Mouse (Mus musculus): Measurements from ENCODE around the gene Zer1. TPM values are rescaled to one million over a fixed set of nuclear protein-coding genes. Genes with fewer than 3 reads are reported as not detected.
"Not testable (repeated sequence)": the region's sequence is repeated elsewhere in the genome, so short reads cannot be mapped to it uniquely, and the experiment has no call there.

Zer1 gene
- 13.7 and 13.9 TPM in 2 replicates for polyA plus RNA-seq (2015; fragmentation: Nextera tagmentation; extraction: Ambion mirVana)

DNA sequence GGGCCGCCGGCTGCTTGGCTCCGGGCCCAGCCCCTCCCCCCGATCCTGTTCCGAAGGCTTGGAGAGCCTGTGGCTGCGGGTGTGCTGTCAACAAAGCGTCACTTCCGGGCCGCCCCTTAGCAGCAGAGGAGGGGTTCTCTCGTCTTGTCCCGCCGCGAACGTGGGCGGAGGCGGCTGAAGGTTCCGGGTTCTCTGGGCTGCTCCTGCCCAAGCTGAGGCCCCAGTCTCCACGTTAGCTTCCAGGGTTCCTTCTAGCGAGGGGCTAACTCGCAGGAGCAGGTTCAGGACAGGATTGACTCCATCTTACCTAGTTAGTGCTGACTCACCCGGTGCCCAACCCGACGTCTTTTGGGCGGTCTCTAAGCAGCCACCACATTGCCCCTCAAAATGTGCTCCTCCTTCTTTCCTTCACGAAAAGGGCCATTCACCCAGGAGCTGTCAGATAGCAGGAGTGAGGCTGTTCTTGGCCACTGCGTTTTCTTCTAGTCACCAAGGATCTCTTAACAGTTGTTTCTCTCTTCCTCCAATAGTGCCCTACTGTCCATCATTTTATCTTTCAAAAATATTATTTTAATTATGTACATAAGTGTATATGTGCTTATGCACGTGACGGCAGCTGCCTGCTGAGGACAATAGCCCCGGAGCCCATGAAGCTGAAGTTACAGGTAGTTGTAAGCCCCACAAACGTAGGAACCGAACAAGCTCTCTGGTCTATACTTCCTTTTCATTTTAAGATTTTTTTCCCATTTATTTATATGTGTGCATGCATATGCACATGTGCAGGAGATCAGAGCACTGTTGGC is at the start of gene Zer1:
Zer1 (minus strand) TSS at position 114 of the 803 bp plus-strand sequence.
- H3K4me3 ChIP-seq: peak within 1 kb of the TSS; percentile 63
- 8% methylated on average over 31 of the region's 31 CpGs for WGBS
- H3K9me3 ChIP-seq: no peaks in the 10 kb centered on the region
- H3K27me3 ChIP-seq: no peaks in the 10 kb centered on the region
- peak within 1 kb of the TSS; percentile 85 for H3K4me2 ChIP-seq
- peak; percentile 97 for ATAC-seq (ENCODE audit: low FRiP score, low read depth)
- H3K9ac ChIP-seq: peak within 1 kb of the TSS; percentile 89
- no peaks in the 10 kb centered on the region for H3K36me3 ChIP-seq
- H3K4me1 ChIP-seq (replicated peaks): peaks cover 36% of the 10 kb centered on the region
- peak within 1 kb of the TSS; percentile 96 for H3K27ac ChIP-seq (replicated peaks)

GRCm38 (mm10) chr2:30173541-30174240 is 49.3 kb upstream of the Zer1 start:
- Histone ChIP-seq H3K4me2 (no peak overlapping the region), H3K27ac (replicated peaks) (no peak overlapping the region), H3K36me3 (peaks cover 34% of the 10 kb centered on the region), H3K9me3 (no peaks in the 10 kb centered on the region), H3K27me3 (no peaks in the 10 kb centered on the region), H3K4me3 (no peak overlapping the region), H3K9ac (no peak overlapping the region), H3K4me1 (replicated peaks) (peaks cover 31% of the 10 kb centered on the region)
- no peak for ATAC-seq (ENCODE audit: low FRiP score, low read depth)
- 97% methylated on average over 20 of the region's 20 CpGs for WGBS

DNA sequence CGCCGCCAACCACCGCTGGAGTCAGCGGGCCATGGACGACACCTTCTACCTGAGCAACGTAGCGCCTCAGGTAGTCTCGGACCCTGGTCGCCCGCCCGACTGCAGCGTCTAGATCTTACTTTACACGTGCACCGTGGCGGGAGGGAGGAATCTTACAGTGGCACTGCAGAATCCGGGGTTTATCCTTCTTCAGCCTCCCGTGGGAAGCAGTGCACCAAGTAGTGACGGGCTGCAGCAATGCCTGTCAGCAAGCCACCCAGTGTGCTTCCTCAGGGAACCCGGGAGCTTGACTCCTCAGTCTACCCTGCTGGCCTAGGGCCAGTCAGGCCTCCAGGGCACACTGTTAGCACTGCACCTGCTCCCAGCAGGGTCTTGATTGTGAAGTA is 47.6 kb upstream of the Zer1 start:
- Histone ChIP-seq H3K27me3 (no peaks in the 10 kb centered on the region), H3K9ac (peak overlapping the region; percentile 72), H3K9me3 (no peaks in the 10 kb centered on the region), H3K4me1 (replicated peaks) (peaks cover 21% of the 10 kb centered on the region), H3K36me3 (peaks cover 34% of the 10 kb centered on the region), H3K27ac (replicated peaks) (peak overlapping the region; percentile 97), H3K4me2 (peak overlapping the region; percentile 89), H3K4me3 (peak overlapping the region; percentile 67)
- peak; percentile 9 for ATAC-seq (ENCODE audit: low FRiP score, low read depth)
- WGBS: 1% methylated on average over 15 of the region's 19 CpGs

DNA sequence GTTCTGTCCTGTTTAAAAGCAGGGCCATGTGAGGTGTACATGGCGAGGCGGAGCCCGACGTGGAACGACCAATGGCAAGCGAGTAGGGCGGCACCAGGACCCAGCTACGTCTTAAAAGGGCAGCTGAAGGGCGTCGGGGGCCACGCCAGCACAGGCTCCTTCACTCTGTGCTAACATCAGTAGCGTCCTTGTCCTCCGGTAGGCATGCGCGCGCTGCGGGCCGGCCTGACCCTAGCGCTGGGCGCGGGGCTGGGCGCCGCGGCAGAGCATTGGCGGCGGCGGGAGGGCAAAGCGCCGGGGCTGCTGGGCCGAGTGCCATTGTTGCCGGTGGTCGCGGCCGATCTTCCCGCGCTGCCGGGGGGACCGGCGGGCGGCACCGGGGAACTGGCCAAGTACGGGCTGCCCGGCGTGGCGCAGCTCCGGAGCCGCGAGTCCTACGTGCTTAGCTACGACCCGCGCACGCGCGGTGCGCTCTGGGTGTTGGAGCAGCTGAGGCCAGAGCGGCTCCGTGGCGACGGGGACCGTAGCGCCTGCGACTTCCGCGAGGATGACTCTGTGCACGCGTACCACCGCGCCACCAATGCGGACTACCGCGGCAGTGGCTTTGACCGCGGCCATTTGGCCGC is 47.1 kb upstream of the Zer1 start, which contains the start of gene Endog:
Endog (plus strand) TSS at position 123 of the 626 bp plus-strand sequence.
- WGBS: under 1% methylated on average over 67 of the region's 75 CpGs
- ATAC-seq (ENCODE audit: low FRiP score, low read depth): peak; percentile 97
- peak within 1 kb of the TSS; percentile 89 for H3K4me2 ChIP-seq

DNA sequence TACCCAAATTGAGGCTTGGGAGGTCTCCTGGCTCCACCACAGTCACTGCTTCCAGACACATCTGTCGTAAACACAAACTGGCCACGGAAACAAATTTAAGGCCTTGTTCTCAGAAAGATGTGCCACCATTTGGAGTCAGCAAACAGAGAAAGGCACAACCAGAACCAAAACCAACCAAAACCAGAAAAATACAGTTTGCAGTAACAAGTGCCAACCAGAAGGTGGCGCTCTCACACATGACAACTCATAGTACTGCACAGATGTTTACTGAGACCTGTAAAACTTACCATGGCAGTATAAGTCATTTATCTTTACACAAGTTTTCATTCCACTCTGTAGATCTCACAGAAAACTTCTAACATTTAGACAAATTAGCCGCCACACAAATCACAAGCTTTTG is 42.3 kb upstream of the Zer1 start:
- H3K27ac ChIP-seq (replicated peaks): no peak overlapping the region
- no peak for ATAC-seq (ENCODE audit: low FRiP score, low read depth)
- H3K9me3 ChIP-seq: peaks cover 3% of the 10 kb centered on the region; the same call in 1 of the 2 replicates
- H3K4me1 ChIP-seq (replicated peaks): peaks cover 3% of the 10 kb centered on the region
- 59% methylated on average over 4 of the region's 4 CpGs for WGBS
- H3K36me3 ChIP-seq: no peaks in the 10 kb centered on the region
- H3K9ac ChIP-seq: no peak overlapping the region
- H3K4me3 ChIP-seq: no peak overlapping the region
- no peaks in the 10 kb centered on the region for H3K27me3 ChIP-seq
- H3K4me2 ChIP-seq: no peak overlapping the region

More for the DNA sequence above, 47.1 kb upstream of the Zer1 start, which contains the start of gene Endog:
- no peaks in the 10 kb centered on the region for H3K27me3 ChIP-seq
- H3K9ac ChIP-seq: peak within 1 kb of the TSS; percentile 72
- peaks cover 34% of the 10 kb centered on the region for H3K36me3 ChIP-seq
- peak within 1 kb of the TSS; percentile 67 for H3K4me3 ChIP-seq
- peaks cover 18% of the 10 kb centered on the region for H3K4me1 ChIP-seq (replicated peaks)
- peak within 1 kb of the TSS; percentile 97 for H3K27ac ChIP-seq (replicated peaks)
- H3K9me3 ChIP-seq: peaks cover 3% of the 10 kb centered on the region; the same call in 1 of the 2 replicates

GRCm38 (mm10) chr2:30164340-30164932 is 40.1 kb upstream of the Zer1 start:
- Histone ChIP-seq H3K4me3 (no peak overlapping the region), H3K9me3 (peaks cover 3% of the 10 kb centered on the region; the same call in 1 of the 2 replicates), H3K27ac (replicated peaks) (no peak overlapping the region), H3K27me3 (no peaks in the 10 kb centered on the region), H3K4me2 (no peak overlapping the region), H3K4me1 (replicated peaks) (no peaks in the 10 kb centered on the region), H3K36me3 (no peaks in the 10 kb centered on the region), H3K9ac (no peak overlapping the region)
- ATAC-seq (ENCODE audit: low FRiP score, low read depth): no peak
- 59% methylated on average over 9 of the region's 9 CpGs for WGBS

GRCm38 (mm10) chr2:30161809-30162208 is 37.4 kb upstream of the Zer1 start:
- H3K27ac ChIP-seq (replicated peaks): no peak overlapping the region
- H3K4me3 ChIP-seq: no peak overlapping the region
- no peak overlapping the region for H3K4me2 ChIP-seq
- no peaks in the 10 kb centered on the region for H3K27me3 ChIP-seq
- H3K9me3 ChIP-seq: peaks cover 3% of the 10 kb centered on the region; the same call in 1 of the 2 replicates
- no peak overlapping the region for H3K9ac ChIP-seq
- ATAC-seq (ENCODE audit: low FRiP score, low read depth): no peak
- no peaks in the 10 kb centered on the region for H3K4me1 ChIP-seq (replicated peaks)
- H3K36me3 ChIP-seq: no peaks in the 10 kb centered on the region

DNA sequence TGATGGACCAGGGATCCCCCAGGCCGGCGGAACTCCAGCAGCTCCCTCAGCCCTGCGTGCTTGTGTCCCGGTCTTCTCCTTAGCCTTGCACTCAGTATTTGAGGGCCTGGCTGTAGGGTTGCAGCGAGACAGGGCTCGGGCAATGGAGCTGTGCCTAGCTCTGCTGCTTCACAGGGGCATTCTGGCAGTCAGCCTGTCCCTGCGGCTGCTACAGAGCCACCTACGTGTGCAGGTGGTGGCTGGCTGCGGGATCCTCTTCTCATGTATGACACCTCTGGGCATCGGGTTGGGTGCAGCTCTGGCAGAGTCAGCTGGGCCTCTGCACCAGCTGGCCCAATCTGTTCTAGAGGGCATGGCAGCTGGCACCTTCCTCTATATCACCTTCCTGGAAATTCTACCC is 35.5 kb upstream of the Zer1 start:
- H3K4me2 ChIP-seq; H3K4me3 ChIP-seq; H3K36me3 ChIP-seq; H3K27ac ChIP-seq (replicated peaks); ATAC-seq (ENCODE audit: low FRiP score, low read depth); H3K9ac ChIP-seq; H3K27me3 ChIP-seq; H3K4me1 ChIP-seq (replicated peaks); H3K9me3 ChIP-seq: not testable (repeated sequence)
- WGBS: 82% methylated on average over 8 of the region's 10 CpGs

GRCm38 (mm10) chr2:30152616-30153015 is 28.2 kb upstream of the Zer1 start:
- Histone ChIP-seq H3K4me1 (replicated peaks) (no peaks in the 10 kb centered on the region), H3K4me2 (no peak overlapping the region), H3K9ac (no peak overlapping the region), H3K4me3 (no peak overlapping the region), H3K27ac (replicated peaks) (no peak overlapping the region), H3K27me3 (no peaks in the 10 kb centered on the region), H3K36me3 (peaks cover 33% of the 10 kb centered on the region), H3K9me3 (no peaks in the 10 kb centered on the region)
- no peak for ATAC-seq (ENCODE audit: low FRiP score, low read depth)
- WGBS: 77% methylated on average over 8 of the region's 8 CpGs

DNA sequence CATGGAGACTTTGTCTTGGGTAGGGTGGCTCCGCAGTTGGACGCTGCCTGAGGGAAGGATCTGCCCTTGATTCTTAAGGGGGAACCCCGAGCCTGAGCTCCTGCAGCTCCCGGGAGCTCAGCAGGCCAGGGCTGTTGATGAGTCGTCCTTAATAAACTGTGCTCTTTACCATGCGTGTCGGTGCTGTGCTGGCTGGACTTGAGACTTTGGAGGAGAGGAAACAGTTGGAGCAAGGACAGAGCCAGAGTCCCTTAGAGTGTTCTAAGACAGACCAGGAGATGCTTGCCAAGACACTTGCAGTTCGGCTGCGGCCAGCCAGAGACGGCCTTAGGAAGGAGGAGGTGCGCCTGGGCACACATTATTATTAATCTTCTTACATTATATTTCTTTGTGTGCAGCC is 27.5 kb upstream of the Zer1 start:
- Histone ChIP-seq H3K27ac (replicated peaks) (no peak overlapping the region), H3K9ac (no peak overlapping the region), H3K4me1 (replicated peaks) (no peaks in the 10 kb centered on the region), H3K4me2 (no peak overlapping the region), H3K27me3 (no peaks in the 10 kb centered on the region), H3K36me3 (peaks cover 41% of the 10 kb centered on the region), H3K9me3 (no peaks in the 10 kb centered on the region), H3K4me3 (no peak overlapping the region)
- ATAC-seq (ENCODE audit: low FRiP score, low read depth): no peak
- WGBS: 90% methylated on average over 11 of the region's 11 CpGs

GRCm38 (mm10) chr2:30147466-30147865 is 23.1 kb upstream of the Zer1 start:
- H3K27me3 ChIP-seq: no peaks in the 10 kb centered on the region
- no peak overlapping the region for H3K9ac ChIP-seq
- no peak overlapping the region for H3K4me2 ChIP-seq
- no peaks in the 10 kb centered on the region for H3K4me1 ChIP-seq (replicated peaks)
- WGBS: 89% methylated on average over 4 of the region's 4 CpGs
- no peaks in the 10 kb centered on the region for H3K9me3 ChIP-seq
- H3K36me3 ChIP-seq: peaks cover 73% of the 10 kb centered on the region
- no peak overlapping the region for H3K27ac ChIP-seq (replicated peaks)
- H3K4me3 ChIP-seq: no peak overlapping the region
- ATAC-seq (ENCODE audit: low FRiP score, low read depth): no peak

Data from hindbrain, embryonic 15.5 days (tissue).